10 mouse cellular contexts compared by ENCODE assay signal in the genomic region with DNA sequence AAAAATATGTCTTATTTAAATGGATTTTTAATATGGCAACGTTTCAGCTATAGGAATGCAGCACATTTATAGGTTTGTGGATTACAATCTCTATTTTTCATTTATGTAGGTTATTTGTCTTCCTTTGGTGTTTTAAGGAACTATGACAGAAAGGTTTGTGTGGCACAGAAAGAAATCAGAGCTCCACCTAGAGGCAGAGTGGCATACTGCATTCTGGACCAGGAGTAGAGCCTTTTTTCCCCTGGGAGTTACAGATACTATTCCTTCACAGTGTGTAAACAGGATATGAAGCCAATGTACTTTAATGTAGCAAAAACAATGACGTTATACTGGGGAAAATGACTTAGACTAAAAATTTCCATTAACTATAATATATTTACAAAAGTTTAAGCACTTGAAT.
DNase-seq lines count a peak whose midpoint lies in the region; ATAC-seq lines count a peak whose summit lies in the region.
"Had no signal": no experiment of that assay in that cellular context is flagged by ENCODE, and none has a peak within 500 bp of the region (broad histone marks: within the 10 kb centered on the region; RNA-seq: fewer than 3 reads in every experiment).

No protein-coding gene starts in this region.

- under 1% methylated on average over 2 of the region's 2 CpGs for WGBS in kidney, embryonic 15.5 days

- H3K27ac ChIP-seq in kidney, embryonic 15.5 days, result no peak overlapping the region
- H3K27ac ChIP-seq: embryonic facial prominence, embryonic 13.5 days; neural tube, embryonic 12.5 days had no signal

- no peak for ATAC-seq in kidney, embryonic 15.5 days (replicated peaks; ENCODE audit: low FRiP score)

- DNase-seq in kidney, adult 11 months, result peak; percentile 3
- DNase-seq in adrenal gland, adult (ENCODE audit: inconsistent age in 2 of 2, low spot score in 1 of 2), result peak; percentile 23 to 81
- DNase-seq in embryo, embryonic 11.5 days (ENCODE audit: low read depth, low spot score), result peak; percentile 35
- DNase-seq in heart, postnatal 14 days, result peak; percentile 74 to 78
- peak; percentile 67 to 73 for DNase-seq in layer of hippocampus, postnatal 10 days (ENCODE audit: low spot score in 2 of 2)
- DNase-seq in mesoderm, embryonic 11.5 days (ENCODE audit: low read depth, low spot score), result peak; percentile 70
- peak; percentile 4 to 18 for DNase-seq in thymus, adult 18-20 months

- no peaks in the 10 kb centered on the region for H3K27me3 ChIP-seq in kidney, embryonic 15.5 days
- H3K27me3 ChIP-seq: embryonic facial prominence, embryonic 13.5 days; neural tube, embryonic 12.5 days had no signal

- intact Hi-C loops in heart, postnatal 14 days (cut with DNase I), result loop anchor here (2.0 to 5.0 kb wide), 3 partner anchors 95 to 450 kb away; partner anchors contain the start of genes Fam174a and St8sia4

- H3K9ac ChIP-seq in kidney, embryonic 15.5 days, result no peak overlapping the region
- H3K9ac ChIP-seq: embryonic facial prominence, embryonic 13.5 days; neural tube, embryonic 12.5 days had no signal

- H3K9me3 ChIP-seq in kidney, embryonic 15.5 days (replicated peaks), result no peaks in the 10 kb centered on the region
- H3K9me3 ChIP-seq: embryonic facial prominence, embryonic 13.5 days; neural tube, embryonic 12.5 days had no signal

- H3K4me3 ChIP-seq in kidney, embryonic 15.5 days (replicated peaks), result no peak overlapping the region
- H3K4me3 ChIP-seq: embryonic facial prominence, embryonic 13.5 days; neural tube, embryonic 12.5 days had no signal

- H3K4me1 ChIP-seq in kidney, embryonic 15.5 days, result no peaks in the 10 kb centered on the region
- H3K4me1 ChIP-seq: embryonic facial prominence, embryonic 13.5 days; neural tube, embryonic 12.5 days had no signal

- H3K36me3 ChIP-seq in kidney, embryonic 15.5 days, result no peaks in the 10 kb centered on the region
- H3K36me3 ChIP-seq: embryonic facial prominence, embryonic 13.5 days; neural tube, embryonic 12.5 days had no signal

- no peak overlapping the region for H3K4me2 ChIP-seq in kidney, embryonic 15.5 days
- H3K4me2 ChIP-seq: embryonic facial prominence, embryonic 13.5 days; neural tube, embryonic 12.5 days had no signal

Comparison
In these comparisons a context has a peak if more than half of its experiments do, and no peak if none do; other contexts are left out.
1. DNase-seq: peak in every context shown above with its lines; median percentile 76 in heart, postnatal 14 days; 70 in layer of hippocampus, postnatal 10 days; 70 in mesoderm, embryonic 11.5 days; 52 in adrenal gland, adult; 35 in embryo, embryonic 11.5 days; 11 in thymus, adult 18-20 months; 3 in kidney, adult 11 months.